Mouse (Mus musculus): ENCODE results near the gene Chd9. TPM values are rescaled to one million over a fixed set of nuclear protein-coding genes. Genes with fewer than 3 reads are reported as not detected.

Gene Chd9
- polyA plus RNA-seq, 1 experiment from 2014 or later, result 95.6 TPM

DNA sequence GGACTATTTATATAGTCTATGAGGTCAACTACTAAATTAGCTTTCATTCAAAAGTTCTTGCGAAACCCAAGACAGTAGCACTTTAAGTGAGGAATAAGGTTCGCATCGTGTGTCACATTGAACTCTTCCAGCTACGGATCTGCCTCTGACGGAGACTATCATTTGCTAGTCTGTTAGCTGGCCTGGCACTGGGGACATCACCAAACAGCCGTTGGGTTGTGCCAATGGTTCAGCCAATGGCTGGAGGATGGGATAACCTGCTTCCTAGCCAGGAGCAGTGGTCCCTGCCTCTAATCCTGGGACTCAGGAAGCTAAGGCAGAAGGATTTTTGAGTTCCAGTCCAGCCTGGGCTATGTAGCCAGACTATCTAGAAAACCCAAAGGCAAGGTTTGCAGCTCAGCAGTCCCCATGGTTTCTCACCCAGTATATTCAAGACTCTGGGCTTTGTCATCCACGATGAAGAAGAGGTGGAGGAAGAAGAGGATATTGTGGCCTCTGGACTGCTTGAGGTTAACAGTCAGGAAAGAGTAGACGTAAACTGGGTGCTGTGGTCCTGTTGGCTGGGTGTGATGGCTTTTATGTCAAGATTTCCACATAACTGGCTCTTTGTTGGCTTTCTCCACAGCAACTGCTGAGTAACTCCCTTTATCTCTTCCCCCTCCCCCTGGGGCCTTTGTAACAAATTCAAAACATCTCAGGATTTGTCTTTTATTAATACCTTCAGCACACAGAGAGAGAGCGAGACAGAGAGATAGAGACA lies 8.4 kb upstream of the Chd9 start:
- Histone ChIP-seq H3K27ac (ENCODE audit: low read depth, low read length) (no peak overlapping the region), H3K9me3 (replicated peaks; ENCODE audit: control insufficient read depth, low read length) (no peaks in the 10 kb centered on the region), H3K4me3 (ENCODE audit: low read depth, low read length) (no peak overlapping the region), H3K4me2 (ENCODE audit: low read length) (no peak overlapping the region), H3K36me3 (ENCODE audit: control insufficient read depth, insufficient read depth, low read length) (no peaks in the 10 kb centered on the region), H3K9ac (ENCODE audit: low read length) (no peak overlapping the region), H3K27me3 (replicated peaks; ENCODE audit: control insufficient read depth, insufficient read depth, low read length) (no peaks in the 10 kb centered on the region), H3K4me1 (ENCODE audit: control insufficient read depth, insufficient read depth, low read length) (peaks cover 7% of the 10 kb centered on the region; the same call in 1 of the 2 replicates)
- no peak for ATAC-seq
- no peak for DNase-seq (ENCODE audit: low spot score)
- WGBS, result 88% methylated on average over 9 of the region's 9 CpGs

DNA sequence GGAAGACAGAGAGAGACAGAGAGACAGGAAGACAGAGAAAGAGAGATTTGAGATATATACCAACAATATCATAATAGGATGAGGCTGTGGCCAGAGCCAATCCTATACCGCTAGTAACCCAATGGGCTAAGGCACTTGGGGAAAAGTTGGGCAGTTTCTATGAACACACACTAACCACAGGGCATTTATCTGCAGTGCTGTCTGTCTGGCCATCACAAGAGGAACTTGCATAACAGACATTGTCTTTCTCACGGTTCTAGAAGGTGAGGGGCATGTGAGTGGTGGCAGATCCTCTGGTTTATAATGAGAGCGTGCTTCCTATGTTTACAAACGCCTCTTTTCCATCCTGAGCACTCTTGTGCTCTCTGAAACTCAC lies 7.8 kb upstream of the Chd9 start:
- no peaks in the 10 kb centered on the region for H3K36me3 ChIP-seq (ENCODE audit: control insufficient read depth, insufficient read depth, low read length)
- no peak overlapping the region for H3K4me2 ChIP-seq (ENCODE audit: low read length)
- ATAC-seq, result no peak
- WGBS, result 90% methylated on average over 4 of the region's 4 CpGs
- DNase-seq (ENCODE audit: low spot score), result no peak
- no peaks in the 10 kb centered on the region for H3K9me3 ChIP-seq (replicated peaks; ENCODE audit: control insufficient read depth, low read length)
- H3K9ac ChIP-seq (ENCODE audit: low read length), result no peak overlapping the region
- H3K27me3 ChIP-seq (replicated peaks; ENCODE audit: control insufficient read depth, insufficient read depth, low read length), result no peaks in the 10 kb centered on the region
- no peak overlapping the region for H3K4me3 ChIP-seq (ENCODE audit: low read depth, low read length)
- H3K4me1 ChIP-seq (ENCODE audit: control insufficient read depth, insufficient read depth, low read length), result peaks cover 7% of the 10 kb centered on the region; the same call in 1 of the 2 replicates
- H3K27ac ChIP-seq (ENCODE audit: low read depth, low read length), result no peak overlapping the region

DNA sequence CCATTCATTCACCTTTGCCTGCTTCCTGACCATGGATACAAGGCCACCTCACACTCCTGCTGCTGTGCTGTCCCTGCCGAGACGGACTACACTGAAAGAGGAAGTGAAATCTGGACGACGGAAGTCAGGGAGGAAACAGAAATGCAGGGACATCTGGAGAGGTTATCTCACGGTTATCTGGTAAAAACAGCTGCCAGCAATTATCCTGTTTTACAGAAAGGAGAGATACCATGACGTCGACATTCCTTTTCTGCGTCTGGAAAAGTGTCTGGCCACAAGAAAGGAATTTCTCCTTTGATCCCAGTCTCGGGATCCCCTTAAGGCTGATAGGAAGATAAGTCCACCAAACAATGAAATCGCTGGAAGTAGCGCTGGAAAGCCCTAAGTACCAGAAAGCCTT lies 5.7 kb upstream of the Chd9 start:
- H3K4me1 ChIP-seq (ENCODE audit: control insufficient read depth, insufficient read depth, low read length), result no peaks in the 10 kb centered on the region
- no peak overlapping the region for H3K27ac ChIP-seq (ENCODE audit: low read depth, low read length)
- H3K36me3 ChIP-seq (ENCODE audit: control insufficient read depth, insufficient read depth, low read length), result no peaks in the 10 kb centered on the region
- H3K4me3 ChIP-seq (ENCODE audit: low read depth, low read length), result no peak overlapping the region
- no peak overlapping the region for H3K4me2 ChIP-seq (ENCODE audit: low read length)
- DNase-seq (ENCODE audit: low spot score) (no peak), ATAC-seq (no peak)
- 69% methylated on average over 11 of the region's 11 CpGs for WGBS
- H3K9me3 ChIP-seq (replicated peaks; ENCODE audit: control insufficient read depth, low read length), result no peaks in the 10 kb centered on the region
- no peak overlapping the region for H3K9ac ChIP-seq (ENCODE audit: low read length)
- H3K27me3 ChIP-seq (replicated peaks; ENCODE audit: control insufficient read depth, insufficient read depth, low read length), result no peaks in the 10 kb centered on the region

DNA sequence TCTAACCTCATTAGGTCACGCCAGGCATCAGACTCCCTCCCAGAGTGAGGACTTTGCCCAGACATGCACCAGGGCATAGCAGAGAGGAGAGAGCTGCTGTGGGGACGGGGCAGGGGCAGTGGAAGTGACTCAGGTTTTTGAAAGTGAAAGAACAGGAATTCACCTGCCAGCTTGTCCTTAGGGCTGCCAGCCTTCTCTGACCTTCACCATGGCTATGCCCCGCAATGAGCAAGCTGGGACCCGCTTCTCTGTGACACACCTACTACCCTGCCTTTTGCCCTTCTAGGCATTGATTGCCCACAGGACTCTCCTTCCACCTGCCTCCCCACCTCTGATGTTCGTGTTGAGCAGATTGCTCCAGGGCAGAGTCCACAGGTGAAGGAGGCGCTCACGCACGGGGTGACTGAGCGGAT lies 2.7 kb upstream of the Chd9 start:
- WGBS, result 83% methylated on average over 9 of the region's 9 CpGs
- no peak overlapping the region for H3K4me3 ChIP-seq (ENCODE audit: low read depth, low read length)
- DNase-seq (ENCODE audit: low spot score), result no peak

DNA sequence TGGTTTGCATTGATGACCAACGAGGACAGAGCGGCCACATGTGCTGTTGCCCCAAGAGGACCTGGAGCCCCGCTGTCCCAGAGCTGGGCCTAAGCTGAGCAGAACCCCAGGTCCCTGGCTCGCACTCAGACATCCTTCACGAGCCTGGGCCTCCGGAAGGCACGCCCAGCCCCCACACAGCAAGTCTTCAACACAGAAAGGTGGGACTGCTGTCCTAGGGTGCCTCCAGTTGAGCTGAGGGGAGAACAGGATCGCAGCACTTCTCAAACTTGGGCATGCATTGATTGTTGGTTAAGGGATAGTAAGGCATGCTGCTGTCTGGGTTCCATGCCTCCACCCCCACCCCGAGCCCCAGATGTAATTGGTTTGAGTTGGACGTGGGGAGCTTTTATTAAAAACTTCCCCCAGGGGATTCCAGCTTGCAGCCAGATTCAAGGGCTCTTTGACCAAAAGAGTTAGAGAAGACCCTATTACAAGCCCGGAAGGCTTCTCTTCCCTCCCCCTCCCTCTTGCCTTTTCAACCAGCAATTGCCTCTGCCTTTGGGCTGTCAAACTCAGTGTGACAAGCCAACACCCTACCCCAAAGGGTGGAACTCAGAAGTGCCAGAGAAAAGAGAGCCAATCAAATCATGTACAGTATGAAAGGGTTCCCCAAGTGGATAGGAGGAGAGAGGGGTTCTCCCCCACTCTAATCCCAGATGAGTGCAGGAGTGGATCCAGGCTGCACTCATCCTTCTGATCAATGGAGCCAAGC lies 1.0 kb downstream of the Chd9 start:
- H3K36me3 ChIP-seq (ENCODE audit: control insufficient read depth, insufficient read depth, low read length), result no peaks in the 10 kb centered on the region
- peak overlapping the region; percentile 77 for H3K4me2 ChIP-seq (ENCODE audit: low read length)
- 0% methylated on average over 11 of the region's 11 CpGs for WGBS
- H3K4me3 ChIP-seq (ENCODE audit: low read depth, low read length), result peak overlapping the region; percentile 42
- H3K9ac ChIP-seq (ENCODE audit: low read length), result peak overlapping the region; percentile 63
- no peaks in the 10 kb centered on the region for H3K9me3 ChIP-seq (replicated peaks; ENCODE audit: control insufficient read depth, low read length)
- peak; percentile 70 for DNase-seq (ENCODE audit: low spot score)
- H3K27me3 ChIP-seq (replicated peaks; ENCODE audit: control insufficient read depth, insufficient read depth, low read length), result no peaks in the 10 kb centered on the region
- H3K27ac ChIP-seq (ENCODE audit: low read depth, low read length), result peak overlapping the region; percentile 65; the same call in 1 of the 2 replicates
- peaks cover 11% of the 10 kb centered on the region for H3K4me1 ChIP-seq (ENCODE audit: control insufficient read depth, insufficient read depth, low read length)
- peak; percentile 68 for ATAC-seq

More for the DNA sequence above, 2.7 kb upstream of the Chd9 start:
- Histone ChIP-seq H3K9ac (ENCODE audit: low read length) (no peak overlapping the region), H3K27me3 (replicated peaks; ENCODE audit: control insufficient read depth, insufficient read depth, low read length) (no peaks in the 10 kb centered on the region), H3K27ac (ENCODE audit: low read depth, low read length) (no peak overlapping the region), H3K4me2 (ENCODE audit: low read length) (no peak overlapping the region), H3K36me3 (ENCODE audit: control insufficient read depth, insufficient read depth, low read length) (no peaks in the 10 kb centered on the region), H3K9me3 (replicated peaks; ENCODE audit: control insufficient read depth, low read length) (no peaks in the 10 kb centered on the region), H3K4me1 (ENCODE audit: control insufficient read depth, insufficient read depth, low read length) (peaks cover 11% of the 10 kb centered on the region)
- ATAC-seq, result no peak

DNA sequence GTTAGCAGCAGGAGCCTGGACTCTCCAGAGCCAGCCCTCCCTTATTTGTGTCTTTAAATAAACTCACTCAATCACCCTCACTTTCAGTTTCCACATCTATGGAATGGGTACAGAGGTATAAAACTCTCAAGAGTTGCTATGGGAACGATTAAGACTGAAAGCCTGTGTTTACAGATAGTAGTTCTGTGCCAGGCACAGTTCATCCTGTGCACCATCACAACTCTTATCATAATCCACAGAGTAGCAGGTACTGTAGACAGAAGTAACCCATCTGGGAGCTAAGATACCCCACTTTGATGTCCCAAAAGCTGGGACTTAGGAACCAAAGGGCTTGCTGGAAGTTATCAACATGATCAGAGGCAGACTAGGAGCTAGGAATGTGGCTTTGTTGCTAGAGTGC lies 1.7 kb downstream of the Chd9 start:
- ATAC-seq, result no peak
- H3K9me3 ChIP-seq (replicated peaks; ENCODE audit: control insufficient read depth, low read length), result no peaks in the 10 kb centered on the region
- WGBS, result 95% methylated on average over 1 of the region's 1 CpGs

DNA sequence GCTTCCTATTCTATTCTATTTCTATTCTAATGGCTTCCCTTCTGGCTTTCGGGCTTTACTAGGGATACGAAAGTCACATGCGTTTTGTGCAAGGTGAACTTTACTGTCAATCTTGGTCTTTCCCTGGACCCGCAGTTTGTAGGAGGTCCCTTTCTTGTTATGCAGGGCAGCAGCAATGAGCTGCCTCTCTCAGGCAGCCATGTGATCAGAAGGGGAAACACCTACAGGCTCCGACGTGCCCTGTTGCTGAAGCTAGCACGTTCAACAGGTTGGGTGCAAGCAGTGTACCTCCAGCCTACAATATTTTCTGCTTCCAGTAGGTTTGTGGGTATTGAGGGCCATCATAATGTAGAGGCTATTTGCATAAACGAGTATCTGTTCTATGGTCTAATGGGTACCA lies 2.8 kb downstream of the Chd9 start:
- H3K4me1 ChIP-seq (ENCODE audit: control insufficient read depth, insufficient read depth, low read length), result peaks cover 11% of the 10 kb centered on the region
- H3K4me3 ChIP-seq (ENCODE audit: low read depth, low read length), result no peak overlapping the region
- H3K9me3 ChIP-seq (replicated peaks; ENCODE audit: control insufficient read depth, low read length), result no peaks in the 10 kb centered on the region
- no peak overlapping the region for H3K27ac ChIP-seq (ENCODE audit: low read depth, low read length)
- no peaks in the 10 kb centered on the region for H3K36me3 ChIP-seq (ENCODE audit: control insufficient read depth, insufficient read depth, low read length)
- ATAC-seq (no peak), DNase-seq (ENCODE audit: low spot score) (no peak)
- 62% methylated on average over 8 of the region's 8 CpGs for WGBS
- H3K9ac ChIP-seq (ENCODE audit: low read length), result no peak overlapping the region
- no peak overlapping the region for H3K4me2 ChIP-seq (ENCODE audit: low read length)
- no peaks in the 10 kb centered on the region for H3K27me3 ChIP-seq (replicated peaks; ENCODE audit: control insufficient read depth, insufficient read depth, low read length)

More for the DNA sequence above, 1.7 kb downstream of the Chd9 start:
- peak overlapping the region; percentile 77; the same call in 1 of the 2 replicates for H3K4me2 ChIP-seq (ENCODE audit: low read length)
- no peaks in the 10 kb centered on the region for H3K27me3 ChIP-seq (replicated peaks; ENCODE audit: control insufficient read depth, insufficient read depth, low read length)
- H3K9ac ChIP-seq (ENCODE audit: low read length), result no peak overlapping the region
- H3K36me3 ChIP-seq (ENCODE audit: control insufficient read depth, insufficient read depth, low read length), result no peaks in the 10 kb centered on the region
- DNase-seq (ENCODE audit: low spot score), result peak; percentile 10
- H3K4me1 ChIP-seq (ENCODE audit: control insufficient read depth, insufficient read depth, low read length), result peaks cover 11% of the 10 kb centered on the region
- no peak overlapping the region for H3K27ac ChIP-seq (ENCODE audit: low read depth, low read length)
- no peak overlapping the region for H3K4me3 ChIP-seq (ENCODE audit: low read depth, low read length)

DNA sequence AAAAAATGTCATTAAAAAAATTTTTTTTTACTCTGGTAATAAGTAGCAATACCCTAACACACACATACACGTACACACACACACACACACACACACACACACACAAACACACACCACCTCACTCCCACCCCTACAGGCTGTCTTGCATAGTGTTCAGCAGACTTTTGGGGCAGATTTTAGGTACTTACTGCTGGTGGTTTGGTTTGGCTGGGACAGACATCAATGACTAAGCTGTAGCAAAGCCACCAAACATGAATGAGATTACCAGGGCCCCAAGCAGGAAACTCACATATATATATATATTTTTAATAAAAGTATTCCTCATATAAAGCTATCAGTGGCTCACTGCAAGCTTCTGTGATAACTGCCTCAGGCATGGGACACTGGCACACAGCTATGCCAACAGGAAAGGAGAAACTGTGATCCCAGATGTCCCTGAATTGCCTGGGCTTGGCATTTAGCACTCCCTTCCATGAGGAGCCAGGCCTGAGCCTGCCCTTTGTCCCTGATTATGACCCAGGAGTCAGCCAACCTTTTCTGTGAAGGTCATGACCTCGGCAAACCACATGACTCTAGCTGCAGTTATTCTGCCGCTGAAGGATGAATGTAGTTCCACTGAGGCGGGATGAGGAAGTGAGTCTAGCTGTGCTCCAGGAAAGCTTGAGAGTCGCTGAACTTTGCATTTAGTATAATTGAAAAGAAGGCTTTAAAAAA lies 4.6 kb downstream of the Chd9 start:
- no peaks in the 10 kb centered on the region for H3K36me3 ChIP-seq (ENCODE audit: control insufficient read depth, insufficient read depth, low read length)
- H3K9me3 ChIP-seq (replicated peaks; ENCODE audit: control insufficient read depth, low read length), result no peaks in the 10 kb centered on the region
- DNase-seq (ENCODE audit: low spot score) (no peak), ATAC-seq (no peak)
- H3K4me3 ChIP-seq (ENCODE audit: low read depth, low read length), result no peak overlapping the region
- WGBS, result 55% methylated on average over 5 of the region's 5 CpGs
- no peak overlapping the region for H3K27ac ChIP-seq (ENCODE audit: low read depth, low read length)
- H3K4me2 ChIP-seq (ENCODE audit: low read length), result no peak overlapping the region
- H3K4me1 ChIP-seq (ENCODE audit: control insufficient read depth, insufficient read depth, low read length), result peaks cover 11% of the 10 kb centered on the region
- H3K27me3 ChIP-seq (replicated peaks; ENCODE audit: control insufficient read depth, insufficient read depth, low read length), result no peaks in the 10 kb centered on the region
- H3K9ac ChIP-seq (ENCODE audit: low read length), result no peak overlapping the region
